Mouse (Mus musculus) CD4-positive helper T cell, adult 2 months (primary cell): Measurements from ENCODE around the gene Rasl11b.

ENCODE experiments used
- DNase-seq: peaks from one replicate; pipeline ENCODE4 v3.0.0-alpha.2; 2012; ENCODE audit warnings: low read depth, missing footprints, low spot score

The Rasl11b gene

DNA sequence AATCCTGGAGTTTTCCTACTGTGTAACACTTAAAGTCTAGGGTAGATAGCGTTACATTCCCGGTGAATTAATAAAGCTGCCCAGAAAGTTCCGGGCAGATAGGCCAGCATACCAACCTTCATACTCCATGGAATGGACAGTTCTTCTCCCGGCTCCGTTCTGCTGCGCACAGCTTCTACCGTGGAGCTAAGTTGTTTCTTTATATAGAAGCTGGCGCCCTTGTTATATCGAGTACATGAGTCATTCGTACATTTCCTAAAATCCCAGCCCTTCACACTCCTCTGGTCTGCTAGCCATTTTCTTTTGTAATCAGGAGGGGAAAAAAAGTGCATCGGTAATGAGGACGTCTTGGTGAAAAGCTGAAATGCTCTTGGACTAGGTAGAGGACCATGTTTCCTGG, 7.0 kb upstream of the Rasl11b start:
- DNase-seq, result no peak

DNA sequence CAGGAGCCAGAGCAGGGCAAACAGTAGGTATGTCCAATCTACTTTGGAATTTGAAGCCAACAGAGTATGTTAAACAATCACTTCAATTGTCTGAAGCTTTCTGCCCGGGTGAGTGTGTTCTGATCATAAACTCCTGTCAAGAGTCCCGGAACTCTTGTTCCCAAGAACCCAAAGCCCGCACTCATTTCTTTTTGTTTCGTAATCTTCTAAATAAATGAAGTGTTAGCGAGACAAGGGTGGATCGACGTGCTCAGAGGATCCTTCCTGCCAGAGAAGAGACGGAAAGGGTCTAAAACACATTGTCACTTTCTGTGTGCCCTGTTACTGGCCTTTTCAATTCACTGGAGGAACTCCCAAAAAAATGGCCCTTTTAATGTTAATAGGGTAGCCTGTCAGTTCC, 6.2 kb upstream of the Rasl11b start:
- DNase-seq, result no peak

DNA sequence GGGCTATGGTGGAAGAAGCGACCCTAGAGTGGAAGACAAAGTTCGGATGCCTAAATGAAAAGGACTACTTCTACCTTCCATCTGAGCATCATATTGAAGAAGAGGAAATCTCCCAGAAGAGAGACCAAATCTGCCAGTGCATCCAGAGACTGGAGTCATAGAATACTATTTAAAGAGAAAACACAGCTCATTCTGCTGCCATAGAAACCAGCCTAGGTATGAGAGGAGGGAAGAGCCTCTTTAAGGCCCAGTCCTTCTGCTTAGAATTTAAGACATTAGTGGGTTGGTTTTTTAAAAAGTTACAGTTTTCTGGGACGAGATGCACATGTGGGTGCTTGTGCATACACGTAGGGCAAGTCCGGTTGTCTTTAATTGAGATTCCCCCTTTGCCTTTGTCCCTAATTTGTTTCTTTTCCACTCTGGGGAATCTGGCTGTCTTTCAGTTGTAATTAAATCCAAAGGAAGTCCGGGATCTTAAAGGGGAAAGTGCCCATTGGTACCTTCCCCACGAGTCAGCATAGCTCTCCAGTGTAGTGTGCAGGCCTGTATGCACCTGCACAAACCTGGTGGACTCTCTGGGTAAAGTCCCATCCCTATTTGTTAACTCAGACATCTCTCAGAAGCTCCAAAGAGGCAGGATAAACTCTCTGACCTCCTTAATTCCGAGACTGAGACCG, 5.5 kb upstream of the Rasl11b start:
- DNase-seq, result no peak

DNA sequence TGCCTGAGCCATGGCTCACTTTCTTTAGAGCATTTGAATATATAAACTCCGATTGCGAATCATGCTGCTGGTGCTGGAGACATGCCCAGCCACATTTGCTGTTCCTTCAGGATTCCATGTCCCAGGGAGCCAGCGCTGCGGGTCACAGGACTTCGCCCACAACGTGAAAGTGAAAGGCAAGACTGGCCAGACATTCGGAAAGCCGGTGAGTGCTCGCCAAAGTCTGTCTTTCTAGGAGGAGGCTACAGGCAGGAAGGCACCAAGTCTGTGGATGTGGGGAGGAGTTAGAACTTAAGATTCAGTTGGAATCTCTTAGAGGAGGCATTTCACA, 5.0 kb upstream of the Rasl11b start:
- no peak for DNase-seq

DNA sequence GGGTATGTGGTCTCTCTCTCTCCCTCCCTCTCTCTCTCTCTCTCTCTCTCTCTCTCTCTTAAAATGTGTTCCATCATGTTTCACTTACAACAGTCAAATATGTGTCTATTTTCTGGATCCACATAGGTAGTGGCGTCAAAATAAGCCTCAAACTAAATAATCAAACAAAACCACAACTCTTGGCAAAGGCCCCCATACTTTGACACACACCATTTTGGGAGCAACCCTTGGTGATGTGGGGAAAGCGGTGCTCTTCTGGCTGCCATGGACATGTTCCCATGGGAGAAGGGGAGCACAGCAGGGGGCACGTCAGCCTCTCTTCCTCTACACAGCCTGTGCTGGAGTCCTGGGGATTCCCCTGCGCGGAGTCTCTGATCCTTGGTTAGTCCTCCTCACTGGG, 4.2 kb upstream of the Rasl11b start:
- DNase-seq, result no peak

DNA sequence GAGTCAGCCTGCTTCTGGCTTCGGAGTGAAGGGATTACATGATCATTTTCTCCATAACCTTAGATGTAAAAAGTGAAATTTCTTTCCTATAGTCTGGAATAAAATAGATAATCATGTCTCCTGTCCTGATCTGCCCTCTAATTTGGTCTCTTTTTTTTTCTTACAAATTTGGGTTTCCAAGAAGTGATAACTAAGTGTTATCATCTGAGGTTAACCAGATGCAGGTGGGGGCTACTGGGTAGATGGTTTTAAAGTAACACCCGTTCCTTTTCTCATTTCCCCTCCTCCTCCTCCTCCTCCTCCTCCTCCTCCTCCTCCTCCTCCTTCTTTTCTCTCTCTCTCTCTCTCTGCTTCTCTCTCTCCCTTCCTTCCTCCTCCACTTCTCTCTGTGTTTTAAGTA, 2.1 kb upstream of the Rasl11b start:
- no peak for DNase-seq

DNA sequence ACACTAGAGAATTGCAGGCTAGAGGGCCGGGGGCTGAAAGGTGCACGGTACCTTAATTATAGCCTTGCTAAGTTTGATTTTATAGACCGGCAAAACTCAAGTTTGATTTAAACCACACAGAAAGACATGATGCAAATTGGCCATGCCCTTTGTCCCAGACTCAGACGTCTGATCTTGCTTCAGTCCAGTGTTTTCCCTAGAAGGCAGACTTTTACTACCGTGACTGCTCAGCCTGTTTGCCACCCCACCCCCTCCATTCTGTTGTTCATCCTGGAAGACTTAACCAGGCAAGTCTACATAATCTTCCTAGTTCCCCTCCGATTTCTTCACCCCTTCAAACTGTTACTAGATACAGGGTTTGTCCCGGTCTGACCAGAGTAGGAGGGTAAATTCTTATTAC, 1.5 kb upstream of the Rasl11b start:
- no peak for DNase-seq

DNA sequence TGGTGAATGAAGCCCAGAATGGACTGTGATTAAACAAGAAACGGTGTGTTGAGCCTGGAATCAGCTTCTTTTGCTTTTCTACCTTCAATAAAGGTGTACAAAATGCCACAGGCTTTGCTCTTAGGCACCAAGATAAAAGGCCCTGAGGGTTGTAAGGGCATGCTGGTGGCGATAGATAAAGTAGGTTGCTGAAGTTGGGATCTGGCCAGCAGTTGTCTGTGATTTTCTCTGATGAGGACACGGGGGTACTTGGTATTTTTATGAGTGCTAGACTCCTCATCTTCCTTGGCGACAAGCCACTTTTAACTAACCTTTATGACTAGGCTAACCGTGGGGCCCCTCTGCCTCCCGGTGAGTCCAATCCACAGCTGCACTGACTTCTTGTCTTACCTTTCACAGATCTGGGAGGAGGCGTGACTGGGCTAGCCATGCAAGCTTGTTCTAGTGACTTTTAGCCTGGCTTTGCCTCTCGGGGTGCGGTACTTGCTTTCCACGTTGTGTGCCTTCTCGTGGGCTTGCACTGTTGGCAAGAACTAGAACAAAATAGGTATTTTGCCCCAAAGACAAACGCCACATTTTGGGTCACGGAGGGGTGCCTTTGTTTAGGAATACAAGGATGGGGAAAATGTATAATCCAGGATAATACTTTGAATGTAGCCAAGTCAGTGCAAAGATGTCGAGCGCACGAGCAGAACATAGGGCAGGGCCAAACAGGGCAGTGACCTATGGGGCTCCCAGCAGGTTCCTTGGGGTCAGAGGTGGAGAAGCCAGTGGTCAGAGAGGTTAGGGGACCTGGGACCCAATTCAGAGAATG, 852 bp upstream of the Rasl11b start:
- DNase-seq, result no peak

DNA sequence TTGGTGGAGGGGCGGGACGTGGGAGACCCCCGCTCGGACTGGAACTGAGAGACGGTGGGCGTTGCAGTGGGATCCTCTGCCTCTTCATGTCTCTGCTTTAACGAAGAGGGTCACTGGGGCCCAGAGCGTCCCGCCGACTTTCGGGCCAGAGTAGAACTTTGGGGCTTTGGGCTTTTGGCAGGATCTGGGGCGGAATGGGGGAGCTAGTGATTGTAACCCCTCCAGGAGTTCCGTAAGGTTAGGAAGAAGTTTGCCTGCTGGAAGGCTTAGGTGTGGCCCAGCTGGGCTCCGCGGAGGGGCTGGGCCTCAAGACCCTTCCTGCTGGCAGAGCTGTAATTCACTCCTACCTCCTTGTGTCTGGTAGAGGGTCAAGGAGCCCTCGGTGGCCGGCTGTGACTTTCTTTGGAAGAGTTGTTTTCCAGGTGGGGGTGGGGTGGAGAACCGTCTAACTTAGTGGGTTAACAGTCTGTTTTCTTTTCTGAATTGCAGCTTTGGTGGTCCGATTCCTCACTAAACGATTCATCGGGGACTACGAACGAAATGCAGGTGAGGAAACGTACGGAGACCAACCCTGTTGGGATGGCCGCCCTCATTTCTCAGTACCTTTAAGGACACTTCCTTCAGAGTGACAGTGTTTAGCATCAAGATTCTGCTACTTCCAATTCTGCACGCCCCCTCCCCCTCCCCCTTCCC, 674 bp downstream of the Rasl11b start:
- peak; percentile 24 for DNase-seq

DNA sequence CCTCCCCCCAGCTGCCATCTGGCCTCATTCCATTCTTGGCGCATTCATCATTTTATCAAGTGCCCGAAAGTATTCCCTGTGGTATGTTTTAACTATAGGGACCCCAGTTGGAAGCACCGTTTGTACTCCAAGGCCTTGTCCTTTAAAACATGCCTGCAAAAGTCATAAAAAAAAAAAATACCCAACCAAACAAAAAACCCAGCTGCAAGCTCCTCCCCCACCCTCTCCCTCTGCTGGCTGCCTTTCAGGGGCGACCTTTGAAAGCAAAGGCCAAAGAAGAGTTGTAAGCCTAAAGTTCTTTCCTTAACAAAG, 1.2 kb downstream of the Rasl11b start:
- DNase-seq, result peak; percentile 25

DNA sequence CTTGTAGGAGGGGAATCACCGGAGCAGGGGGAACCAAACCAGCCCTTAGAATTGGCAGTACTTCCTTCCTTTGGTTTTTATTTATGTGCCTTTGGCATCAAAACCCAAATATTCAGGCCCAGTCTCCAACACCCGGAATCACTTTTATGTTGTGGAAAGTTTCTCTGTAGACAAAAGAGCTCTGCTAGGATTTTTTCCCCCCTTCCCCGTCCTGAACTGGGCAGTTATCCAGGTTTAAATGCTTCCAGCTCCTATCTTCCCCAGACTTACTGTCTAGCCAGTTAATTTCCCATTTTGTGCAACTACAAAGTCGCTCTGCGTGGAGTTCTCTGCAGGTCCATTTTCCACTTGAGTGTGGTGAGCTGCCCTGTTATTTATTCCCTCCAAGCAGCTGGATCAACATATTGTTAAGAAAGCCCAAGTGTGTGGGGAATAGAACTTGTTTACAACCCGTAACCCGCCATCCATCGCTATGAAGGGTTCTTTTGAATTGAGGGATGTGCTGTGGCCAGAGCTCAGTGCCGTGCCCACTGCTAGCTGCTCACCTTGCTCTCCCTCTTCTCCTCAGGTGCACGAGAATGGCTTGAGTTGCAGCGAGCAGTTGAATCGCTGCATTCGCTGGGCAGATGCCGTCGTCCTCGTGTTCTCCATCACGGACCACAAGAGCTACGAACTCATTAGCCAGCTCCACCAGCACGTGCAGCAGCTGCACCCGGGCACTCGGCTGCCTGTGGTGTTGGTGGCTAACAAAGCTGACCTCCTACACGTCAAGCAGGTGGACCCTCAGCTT, 2.6 kb downstream of the Rasl11b start:
- DNase-seq, result no peak

DNA sequence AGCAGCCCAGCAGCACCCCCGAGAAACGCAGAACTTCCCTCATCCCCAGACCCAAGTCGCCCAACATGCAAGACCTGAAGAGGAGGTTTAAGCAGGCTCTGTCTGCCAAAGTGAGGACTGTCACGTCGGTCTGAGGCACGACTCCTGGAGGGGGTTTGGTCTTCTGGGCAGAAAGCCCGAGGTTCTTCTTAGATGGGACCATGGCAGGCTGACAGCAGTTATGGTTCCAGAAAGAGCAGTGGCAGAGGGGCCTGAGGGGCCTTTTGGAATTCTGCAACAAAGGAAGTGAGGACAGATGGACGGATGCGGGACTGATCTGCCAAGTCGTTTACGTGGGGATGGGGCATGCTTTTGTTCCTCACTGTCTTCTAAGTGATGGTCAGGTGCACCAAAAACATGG, 3.4 kb downstream of the Rasl11b start:
- no peak for DNase-seq

DNA sequence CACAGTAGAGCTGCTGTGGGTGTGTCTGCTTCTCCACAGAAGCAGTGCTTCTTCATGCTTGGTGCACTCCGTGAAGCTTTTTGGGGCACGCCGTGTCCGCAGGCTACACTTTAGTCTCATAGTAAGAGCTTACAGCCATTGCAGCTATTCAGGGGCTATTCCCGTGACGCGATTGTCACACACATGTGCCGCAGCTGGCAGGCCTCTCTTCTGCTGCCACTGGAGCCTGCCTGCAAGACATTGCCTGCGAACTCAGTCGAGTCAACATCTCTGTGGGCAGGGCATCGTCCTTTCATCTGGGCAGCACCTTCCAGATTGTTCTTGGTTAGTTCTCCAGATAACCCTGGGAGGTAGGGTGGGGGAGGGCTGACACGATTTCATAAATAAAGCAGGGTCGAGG, 4.7 kb downstream of the Rasl11b start:
- DNase-seq, result peak; percentile 6

DNA sequence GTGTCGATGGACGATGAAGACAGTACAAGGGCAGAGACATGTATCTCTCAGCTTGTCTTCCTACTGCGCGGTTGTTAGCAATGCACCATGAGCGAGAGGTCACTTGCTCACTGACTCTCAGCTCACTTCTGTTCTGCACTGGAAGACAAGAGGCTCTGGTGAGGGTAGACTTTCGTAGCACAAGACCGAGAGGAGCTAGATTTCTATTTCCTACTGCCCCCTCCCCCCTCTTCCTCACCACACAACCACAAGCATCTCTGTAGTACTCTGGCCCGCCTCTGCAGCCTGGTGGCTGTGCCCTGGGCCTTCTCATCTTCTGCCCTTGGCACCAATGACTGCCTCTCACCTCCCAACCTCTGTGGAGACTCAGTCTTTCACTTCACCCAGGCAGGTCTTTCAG, 5.4 kb downstream of the Rasl11b start:
- DNase-seq, result peak; percentile 69

DNA sequence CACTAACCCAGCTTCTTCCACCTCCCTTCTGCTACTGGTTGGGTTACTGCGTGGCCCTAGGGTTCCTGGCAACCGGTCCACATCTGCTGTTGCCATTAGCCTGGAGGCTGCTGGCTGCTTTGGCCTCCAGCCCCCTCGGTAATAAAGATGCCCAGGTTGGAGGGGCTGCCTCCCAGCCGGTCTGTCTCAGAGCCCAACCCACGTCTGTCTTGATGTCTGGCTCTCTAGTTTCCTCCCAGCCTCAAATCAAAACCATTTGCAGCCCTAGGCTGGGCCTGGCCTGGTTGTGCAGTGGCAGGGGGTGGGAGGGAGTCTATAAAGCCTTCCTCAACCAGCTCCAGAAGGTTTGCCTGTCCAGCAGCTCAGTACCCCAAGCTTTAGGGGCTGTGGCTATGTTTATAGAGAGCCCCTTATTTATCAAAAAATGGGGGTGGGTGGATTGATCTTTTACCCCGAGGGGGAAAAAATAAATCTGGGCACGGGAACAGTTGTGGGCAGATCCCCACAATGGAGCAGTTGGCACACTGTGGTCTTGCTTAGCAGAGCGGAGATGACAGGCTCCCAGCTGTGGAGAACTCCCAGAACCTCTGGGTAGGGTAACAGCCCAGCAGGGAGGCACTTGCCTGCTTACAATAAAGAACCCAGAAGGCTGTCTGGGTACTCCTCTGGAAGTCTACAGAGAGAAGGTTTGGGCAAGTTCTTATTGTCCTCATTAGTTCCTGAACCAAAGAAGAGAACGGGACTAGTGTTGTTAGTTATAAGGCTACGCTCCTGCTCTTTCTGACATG, 6.7 kb downstream of the Rasl11b start:
- no peak for DNase-seq

DNA sequence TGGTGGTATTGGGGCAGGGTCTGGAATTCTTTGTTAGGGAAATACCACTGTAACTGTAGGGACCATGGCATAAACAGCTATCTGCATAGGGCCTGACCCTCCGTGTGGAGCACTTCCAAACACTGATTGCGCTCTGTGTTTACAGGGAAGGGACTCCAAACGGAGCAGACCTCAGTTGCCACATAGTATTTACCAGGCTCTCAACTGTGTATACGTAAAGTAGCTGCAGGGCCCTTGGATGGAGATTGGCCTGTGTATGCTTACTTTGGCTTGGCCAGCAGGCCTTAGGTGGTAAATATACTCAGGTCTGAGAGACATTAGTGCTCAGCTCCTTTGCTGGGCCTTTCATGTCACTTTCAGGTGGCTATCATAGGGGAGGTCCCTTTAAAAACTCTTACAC, 7.4 kb downstream of the Rasl11b start:
- DNase-seq, result no peak

DNA sequence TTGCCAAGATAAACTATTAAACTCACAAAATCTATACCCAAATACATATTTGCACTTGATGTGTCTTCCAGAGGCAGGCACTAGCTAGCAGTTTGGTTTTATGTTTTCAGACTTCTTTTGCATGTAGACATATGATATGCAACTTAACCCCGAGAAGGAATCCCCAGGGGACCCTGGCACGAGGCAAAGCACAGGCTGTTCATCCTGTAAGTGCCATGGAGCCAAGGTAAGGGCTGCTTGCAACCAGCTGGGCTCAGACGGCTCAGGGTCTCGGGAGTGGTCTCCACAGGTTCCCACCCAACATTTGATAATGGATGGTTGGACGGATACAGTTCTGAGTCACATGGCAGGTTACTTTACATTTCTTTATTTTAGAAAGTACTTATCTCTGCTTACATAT, 9.4 kb downstream of the Rasl11b start:
- DNase-seq, result no peak

DNA sequence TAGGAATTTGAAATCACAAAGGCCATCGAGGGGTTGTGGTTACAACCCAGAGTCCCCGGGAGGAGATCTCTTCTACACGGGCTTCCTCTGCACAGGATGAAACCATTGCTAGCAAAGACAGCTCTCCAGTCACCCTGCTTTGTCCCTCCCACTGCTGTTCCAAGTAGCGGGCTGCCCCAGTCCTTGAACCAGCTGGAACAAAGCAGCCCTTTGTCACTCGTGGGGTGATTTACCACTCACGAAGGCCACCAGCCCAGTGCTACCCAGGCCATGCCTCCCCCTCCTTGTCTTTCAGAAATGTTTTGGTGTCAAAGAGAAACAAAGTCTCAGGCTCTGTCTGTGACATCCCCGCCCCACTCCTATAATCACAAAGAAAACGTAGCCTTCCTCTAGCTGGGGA, 10.4 kb downstream of the Rasl11b start:
- no peak for DNase-seq

DNA sequence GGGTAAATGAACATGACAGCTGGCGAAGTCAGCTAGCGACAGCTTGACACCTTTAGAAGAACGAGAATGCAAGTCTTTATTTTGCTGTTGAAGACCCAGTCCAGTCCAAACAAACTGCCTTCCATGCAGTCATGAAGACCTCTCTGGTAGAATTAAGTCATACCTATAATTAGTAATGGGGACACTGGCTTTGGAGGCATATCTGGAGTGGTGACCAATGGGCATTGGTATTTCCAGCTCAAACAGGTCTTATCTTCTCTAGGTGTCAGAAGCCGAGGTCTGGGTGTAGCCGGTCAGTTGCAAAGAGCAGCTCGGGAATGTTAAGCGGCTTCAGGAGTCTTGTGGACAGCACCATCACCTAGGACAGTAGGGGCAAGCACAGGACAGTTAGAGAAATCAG, 11.0 kb downstream of the Rasl11b start:
- no peak for DNase-seq

DNA sequence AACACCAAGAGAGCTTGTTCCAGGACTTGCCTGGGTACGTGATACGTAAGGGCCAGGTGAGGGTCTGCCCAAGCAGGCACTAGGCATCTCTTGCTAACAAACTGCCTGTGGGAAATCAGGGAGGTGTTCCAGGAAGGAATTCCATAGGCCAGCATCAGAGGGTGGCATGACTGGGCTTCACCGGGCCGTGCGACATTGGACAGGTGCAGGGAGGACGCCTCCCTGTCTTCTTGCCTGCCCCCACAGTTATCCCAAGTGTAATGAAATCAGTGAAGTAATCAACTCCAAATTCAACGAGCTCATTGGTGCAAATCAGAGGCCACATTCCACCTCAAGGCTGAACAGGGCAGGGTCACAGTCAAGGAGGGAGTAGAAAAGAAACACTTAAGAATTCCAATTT, 11.6 kb downstream of the Rasl11b start:
- no peak for DNase-seq

DNA sequence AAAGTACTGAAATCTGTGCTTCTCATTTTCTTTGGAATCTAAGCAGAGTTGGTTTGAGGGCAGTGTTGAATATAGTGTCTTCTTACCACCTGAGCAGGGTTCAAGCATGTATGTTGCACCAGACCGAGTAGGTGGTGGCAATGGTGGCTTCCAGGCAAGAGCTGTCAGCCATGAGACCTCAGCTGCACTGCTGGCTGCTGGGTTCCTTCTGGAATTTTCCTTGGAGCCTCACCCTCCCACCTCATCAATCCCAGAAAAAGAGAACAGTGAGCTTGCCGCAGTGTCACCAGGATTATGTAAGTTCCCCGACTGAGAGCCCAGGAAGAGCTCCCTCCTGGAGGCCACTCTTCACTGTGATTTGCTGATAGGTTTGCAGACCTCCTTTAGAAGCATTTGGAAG, 12.1 kb downstream of the Rasl11b start:
- DNase-seq, result no peak

DNA sequence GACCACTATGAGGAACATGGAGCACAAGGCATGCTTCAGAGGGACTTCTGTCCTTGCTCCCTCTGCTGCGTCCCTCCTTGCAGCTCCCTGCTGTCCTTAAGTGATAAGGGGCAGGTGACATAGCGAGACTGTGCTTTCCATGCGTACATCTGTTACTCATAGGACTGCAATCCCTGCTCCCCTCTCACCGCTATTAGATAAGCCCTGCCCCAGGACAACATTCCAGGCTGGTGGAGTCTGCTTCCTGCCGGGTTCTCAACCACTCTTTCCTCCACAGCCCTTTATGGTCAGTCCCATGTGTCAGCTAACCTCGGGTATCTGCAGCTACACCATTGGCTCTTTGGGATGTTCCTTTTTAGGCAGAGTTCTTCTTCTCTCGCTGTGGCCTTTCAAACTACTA, 13.4 kb downstream of the Rasl11b start:
- no peak for DNase-seq
